Mouse (Mus musculus) stomach, postnatal 0 days (tissue): ENCODE measurements around the gene Prcd.

Experiments used
- CTCF ChIP-seq: IDR thresholded peaks from 2 replicates; pipeline ENCODE4 v1.5.1; 2016; ENCODE audit warnings: antibody characterized with exemption, low read depth, mild to moderate bottlenecking, moderate library complexity
- EP300 ChIP-seq: optimal IDR thresholded peaks from 2 replicates; pipeline ENCODE3; 2016; ENCODE audit warnings: antibody characterized with exemption

DNA sequence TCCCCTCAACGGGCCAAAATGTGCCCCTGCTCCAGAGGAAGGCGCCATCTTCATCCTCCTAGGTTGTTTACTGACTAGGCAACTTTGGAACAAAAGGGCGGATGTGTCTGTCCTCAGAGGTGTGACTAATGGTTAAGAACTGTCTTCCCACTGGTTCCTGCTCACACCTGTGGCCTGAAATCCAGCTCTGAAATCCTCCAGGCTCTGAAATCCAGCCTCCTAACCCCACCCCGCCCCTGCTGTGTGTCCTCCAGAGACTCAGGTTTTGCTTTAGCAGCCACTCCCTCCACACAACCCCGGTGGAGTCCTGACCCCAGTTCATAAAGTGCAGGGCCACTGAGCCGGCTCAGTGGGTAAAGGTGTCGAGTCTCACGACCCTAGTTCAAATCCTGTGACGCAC lies 44.2 kb downstream of the Prcd start:
- no peak for TF ChIP-seq CTCF
- TF ChIP-seq EP300: no peak
